Mouse (Mus musculus) brain, adult 2 months (tissue): ENCODE results near the gene Fdxacb1.
A peak's percentile ranks its signal among the peaks of the same experiment; 100 is the strongest.

ENCODE experiments used
- DNase-seq: peaks from one replicate; pipeline ENCODE4 v3.0.0; 2011; ENCODE audit warnings: low read depth, low spot score

The Fdxacb1 gene

DNA sequence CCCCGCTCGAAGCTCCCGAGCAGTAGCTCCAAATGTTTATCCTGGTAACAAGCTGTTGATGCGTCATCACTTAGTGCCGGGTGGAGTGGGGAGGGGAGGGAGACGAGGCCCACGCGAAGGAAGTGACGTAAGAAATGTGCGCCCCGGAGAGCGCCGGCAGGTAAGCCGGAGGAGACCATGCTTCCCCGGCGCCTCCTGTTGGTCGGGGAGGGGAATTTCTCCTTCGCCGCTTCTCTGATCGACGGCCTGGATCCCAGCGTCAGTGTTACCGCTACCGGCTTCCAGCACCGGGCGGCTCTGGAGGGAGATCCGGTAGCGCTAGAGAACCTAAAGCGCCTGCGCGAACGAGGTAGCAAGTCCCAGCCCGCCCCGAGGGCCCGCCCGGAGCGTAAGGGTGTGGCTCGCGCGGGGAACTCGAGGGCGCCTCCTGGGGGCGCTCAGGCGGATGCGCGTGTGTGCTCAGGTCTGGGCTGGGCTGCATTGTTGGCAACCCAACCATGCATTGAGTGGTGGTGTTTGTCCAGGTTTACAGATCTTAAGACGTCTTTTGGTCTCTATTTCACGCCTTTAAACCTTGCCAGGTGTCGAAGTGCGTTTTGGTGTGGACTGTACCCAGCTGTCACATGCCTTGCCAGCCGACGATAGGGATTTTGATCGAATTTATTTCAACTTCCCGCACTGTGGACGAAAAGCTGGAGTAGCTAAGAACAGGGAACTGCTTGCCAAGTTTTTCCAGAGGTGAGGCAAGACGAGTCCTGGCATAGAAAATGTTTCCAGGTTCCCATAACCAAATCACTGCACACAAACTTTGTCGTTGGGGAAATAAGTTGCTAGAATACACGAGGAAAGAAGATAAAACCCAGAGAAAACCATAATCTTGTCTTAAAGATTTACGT, at the start of gene Fdxacb1:
TSS of gene Fdxacb1 (plus strand) at position 130 of the 896 bp plus-strand sequence.
- DNase-seq, result peak; percentile 100

DNA sequence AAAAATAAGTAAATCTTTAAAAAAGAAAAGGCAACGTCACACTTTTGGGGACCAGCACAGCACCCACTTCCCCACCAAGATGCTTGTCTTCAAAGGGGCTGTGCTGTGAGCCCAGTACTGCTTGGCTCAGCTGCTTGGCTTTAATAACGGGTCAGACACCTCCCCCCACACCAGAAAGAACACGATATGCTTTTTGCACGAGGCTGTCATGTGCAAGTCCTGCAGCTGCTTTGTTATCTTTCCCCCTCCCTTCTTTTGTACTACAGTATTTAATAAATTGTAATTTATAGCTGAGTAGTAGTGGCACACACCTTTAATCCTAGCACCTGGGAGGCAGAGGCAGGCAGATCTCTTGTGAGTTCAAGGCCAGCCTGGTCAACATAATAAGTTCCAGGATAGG, 49.2 kb upstream of the Fdxacb1 start:
- no peak for DNase-seq

DNA sequence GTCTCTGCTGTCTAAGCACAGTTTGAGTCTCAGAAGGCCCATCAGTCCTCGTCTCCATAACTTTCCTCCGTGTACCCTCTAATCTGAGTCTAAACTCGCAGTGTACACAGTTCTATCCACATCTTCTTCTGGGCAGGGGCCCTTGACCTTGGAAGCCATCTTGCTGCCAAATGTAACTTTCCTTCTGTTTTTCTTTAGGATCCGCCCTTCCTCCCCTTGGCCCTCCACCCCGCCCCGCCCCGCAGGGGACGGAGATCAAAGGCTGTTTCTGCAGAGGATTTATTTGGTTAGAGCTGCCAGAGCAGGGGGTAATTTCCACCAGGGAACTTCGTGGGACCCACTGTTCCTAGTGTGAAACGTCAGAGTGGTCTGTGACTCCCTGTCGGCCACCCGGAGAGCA, 47.0 kb upstream of the Fdxacb1 start:
- DNase-seq, result no peak

DNA sequence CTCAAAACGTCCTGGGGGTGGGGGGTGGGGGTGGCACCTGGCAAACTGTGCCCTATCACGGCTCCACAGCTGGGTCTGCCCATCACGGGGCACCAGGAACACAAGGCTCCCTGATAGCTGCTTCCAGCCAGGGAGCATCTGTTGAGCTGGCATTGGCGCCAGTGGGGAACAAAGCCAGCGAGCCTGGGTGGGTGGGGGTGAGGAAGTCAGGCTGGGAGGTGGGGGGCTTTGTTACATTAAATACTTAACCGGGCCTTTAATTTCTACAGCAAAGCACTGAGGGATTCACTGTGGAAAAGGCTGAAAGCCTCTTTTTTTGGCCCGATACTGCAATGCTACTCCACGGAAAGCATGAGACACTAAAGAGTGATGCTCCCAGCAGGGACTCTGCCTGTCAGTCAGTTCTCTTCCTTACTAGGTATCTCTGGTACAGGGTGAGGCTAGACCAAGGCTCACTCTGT, 45.6 kb upstream of the Fdxacb1 start:
- DNase-seq, result peak; percentile 61

DNA sequence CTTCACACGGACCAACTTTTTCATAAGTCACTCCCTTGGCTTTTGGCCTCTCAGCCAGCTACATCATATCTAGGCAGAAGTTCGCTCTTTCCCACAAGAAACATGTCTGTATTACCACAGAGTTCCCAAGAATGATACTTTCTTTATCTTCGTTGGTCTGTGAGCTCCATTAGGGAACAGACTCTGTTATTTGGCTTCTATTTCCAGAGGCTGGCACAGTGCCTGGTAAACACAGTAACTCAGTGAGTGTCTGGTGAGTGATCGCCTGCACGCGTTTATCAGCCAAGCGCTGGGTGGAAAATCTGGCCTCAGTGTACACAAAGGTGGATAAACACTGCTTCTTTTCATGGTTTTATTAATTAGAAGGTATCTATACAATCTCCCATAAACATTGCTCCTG, 44.6 kb upstream of the Fdxacb1 start:
- DNase-seq, result peak; percentile 93

DNA sequence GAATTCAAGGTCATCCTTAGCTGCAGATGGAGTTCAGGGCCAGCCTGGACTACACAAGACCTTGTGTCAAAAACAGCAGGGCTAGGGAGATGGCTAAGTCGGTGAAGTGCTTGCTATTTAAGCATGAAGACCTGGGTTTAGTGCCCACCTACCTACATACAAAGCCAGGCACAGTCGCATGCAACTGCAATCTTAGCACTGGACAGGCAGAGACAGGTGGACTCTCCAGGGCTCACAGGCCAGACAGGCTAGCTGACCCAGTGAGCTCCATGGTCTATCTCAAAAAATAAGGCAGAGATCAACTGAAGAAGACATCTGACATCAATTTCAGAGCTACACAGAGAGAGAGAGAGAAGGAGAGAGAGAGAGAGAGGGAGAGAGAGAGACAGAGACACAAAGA, 43.9 kb upstream of the Fdxacb1 start:
- DNase-seq, result no peak

DNA sequence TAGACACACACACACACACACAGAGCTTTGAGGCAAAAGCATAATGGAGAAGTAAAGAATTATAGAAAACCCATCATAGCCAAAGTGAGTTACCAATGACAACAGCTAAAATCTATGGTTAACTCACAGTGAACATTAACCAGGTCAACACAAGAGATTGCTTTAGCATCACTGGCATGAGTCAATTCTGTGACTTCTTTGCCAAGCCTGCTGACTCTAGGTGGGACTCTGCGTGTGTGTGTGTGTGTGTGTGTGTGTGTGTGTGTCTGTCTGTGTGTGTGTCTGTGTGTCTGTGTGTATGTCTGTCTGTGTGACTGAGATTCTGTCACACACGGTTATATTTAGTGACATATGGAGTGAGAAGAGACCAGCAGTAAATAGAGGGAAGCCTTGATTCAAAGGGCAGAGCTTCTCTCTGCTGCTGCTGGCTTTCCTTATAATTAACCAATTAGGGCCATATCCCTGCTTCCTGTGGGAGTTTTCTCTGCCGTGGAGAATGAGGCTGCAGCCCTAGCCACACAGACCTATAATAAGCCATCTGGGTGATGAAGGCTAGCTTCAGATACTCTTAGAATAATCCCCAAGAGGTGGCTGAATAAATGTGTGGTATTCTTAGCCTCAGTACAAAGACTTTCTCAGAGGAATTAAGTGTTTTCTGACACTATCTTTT, 43.2 kb upstream of the Fdxacb1 start:
- peak; percentile 51 for DNase-seq

DNA sequence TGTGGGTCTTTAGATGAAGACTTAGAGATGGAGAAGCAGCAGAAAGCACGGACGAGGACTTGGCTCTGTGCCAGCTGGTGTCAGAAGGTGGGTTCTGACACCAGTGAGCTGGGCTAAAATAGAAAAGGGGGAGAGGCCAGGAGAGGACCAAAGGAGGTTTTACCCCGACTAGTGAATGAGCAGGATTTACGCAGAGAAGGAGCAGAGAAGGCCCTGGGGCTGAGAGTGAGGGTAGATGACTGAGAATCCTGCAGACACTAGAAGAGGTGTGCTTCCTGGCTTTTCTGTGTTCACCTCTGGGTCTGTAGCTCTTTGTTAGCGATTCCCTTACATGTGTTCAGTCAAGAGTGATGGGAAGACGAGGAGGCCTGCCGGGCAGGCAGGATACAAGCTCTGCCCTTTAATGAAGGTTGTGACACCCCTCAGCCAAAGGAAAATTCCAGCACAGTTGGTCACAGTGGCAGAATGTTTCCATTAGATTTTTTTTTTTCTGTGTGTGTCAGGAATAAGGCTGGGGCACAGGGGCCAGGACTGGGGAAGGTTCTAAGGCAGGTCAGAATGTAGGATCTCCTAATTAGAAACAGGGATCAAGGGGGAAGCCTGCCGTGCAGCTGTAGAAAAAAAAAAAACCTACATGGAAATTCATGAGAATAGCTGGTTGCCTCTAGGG, 42.0 kb upstream of the Fdxacb1 start:
- peak; percentile 72 for DNase-seq

DNA sequence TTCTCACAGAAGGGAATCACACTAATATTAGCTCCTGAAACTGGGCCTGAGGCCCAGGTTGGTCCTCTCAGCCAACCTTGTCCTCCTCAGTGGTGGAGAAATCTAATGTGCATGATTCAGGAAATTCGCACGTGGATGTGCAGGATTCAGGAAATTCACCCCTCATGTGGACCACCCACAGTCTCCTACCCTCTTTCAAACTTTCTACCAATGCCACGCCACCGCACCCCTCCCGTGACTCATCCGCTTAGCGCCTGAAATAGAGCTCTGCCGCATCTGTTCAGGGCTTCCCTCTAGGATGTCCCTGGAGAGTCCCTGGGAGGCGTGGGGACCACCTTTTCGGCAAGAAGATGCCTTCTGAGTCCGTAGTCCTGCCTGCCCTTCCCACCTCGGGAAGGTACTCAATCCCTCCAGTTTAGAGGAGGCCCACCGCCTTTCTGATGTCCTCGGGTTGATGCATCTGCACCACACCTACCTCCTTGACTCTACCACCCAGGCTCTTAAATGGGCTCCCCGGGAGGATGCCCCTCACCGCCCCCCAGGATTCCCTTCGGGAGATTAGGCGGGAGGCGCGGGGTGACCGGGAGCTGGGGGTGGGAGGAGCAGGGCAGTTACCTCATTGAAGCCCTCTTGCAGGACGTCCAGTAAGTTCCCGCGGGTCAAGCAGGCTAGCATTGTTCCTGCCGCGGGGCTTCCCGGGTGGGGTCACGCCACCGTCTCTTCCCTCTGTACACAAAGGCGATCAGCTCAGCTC, 40.7 kb upstream of the Fdxacb1 start:
- DNase-seq, result peak; percentile 90

DNA sequence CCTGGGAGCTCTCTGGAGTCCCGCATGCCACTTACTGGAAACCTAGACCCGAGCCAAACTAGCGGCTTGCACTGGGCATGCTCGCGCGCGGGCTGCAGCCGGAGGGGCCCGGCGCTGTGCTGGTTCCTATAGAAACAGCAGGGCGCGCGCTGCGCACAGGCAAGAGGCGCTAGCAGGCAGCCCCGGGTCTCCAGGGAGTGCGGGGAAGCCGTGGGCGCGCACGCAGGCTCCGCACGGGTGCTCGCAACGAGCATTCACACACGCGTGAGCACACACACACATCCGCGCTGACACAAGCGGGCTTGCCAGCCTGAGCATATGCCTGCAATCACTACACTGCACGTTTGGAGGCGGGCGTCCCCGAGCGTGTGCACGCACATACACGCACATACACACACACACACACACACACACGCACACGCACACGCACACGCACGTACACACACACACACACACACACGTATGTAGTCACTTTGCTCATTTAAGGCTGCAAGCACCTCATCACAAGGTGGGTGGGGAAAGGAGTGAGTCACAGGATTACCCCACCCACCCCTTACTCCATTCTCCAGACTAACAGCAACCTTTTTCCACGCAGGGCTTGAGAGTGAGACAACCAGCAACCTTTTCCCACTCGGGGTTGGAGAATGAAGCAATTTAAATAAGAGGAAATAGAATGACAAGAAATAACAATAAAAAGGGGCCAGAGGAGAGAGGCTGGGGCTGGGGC, 39.9 kb upstream of the Fdxacb1 start:
- DNase-seq, result peak; percentile 97

DNA sequence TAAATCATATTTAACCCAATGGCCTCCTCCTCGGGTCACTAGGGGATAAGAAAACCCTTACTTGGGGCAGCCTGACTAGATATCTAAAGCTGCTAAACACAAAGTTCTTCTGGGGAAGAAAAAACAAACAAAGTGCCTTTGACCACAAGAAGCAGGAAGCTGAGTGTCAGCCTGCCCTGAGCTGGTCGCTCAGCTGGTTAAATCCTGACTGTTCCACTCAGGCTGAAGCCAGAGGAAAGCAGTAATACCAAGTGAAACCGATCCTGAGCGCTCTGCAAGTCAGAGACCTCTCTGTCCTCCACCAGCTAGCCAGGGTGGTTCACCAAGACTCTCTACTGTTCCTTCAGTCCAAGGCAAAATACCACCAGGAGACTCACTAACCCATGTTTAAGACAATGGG, 38.4 kb upstream of the Fdxacb1 start:
- no peak for DNase-seq

DNA sequence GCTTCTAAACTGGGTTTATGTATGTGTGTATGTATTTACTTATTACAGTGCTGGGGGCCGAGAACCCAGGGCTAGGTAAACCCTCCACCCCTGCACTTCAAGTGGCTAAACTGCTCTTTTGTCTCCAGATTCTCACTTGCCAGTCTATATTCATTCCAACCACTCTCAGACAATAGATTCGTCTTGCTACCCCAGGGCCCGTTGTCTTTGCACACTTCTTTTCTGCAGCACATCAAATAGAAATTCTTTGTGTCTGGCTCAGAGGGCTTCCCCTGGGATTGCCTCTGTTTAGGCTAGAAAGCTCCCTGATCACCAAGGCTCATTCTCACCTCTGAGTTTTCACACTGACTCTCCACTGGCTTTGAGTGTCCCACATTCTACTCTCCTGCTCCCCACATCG, 35.5 kb upstream of the Fdxacb1 start:
- DNase-seq, result no peak

DNA sequence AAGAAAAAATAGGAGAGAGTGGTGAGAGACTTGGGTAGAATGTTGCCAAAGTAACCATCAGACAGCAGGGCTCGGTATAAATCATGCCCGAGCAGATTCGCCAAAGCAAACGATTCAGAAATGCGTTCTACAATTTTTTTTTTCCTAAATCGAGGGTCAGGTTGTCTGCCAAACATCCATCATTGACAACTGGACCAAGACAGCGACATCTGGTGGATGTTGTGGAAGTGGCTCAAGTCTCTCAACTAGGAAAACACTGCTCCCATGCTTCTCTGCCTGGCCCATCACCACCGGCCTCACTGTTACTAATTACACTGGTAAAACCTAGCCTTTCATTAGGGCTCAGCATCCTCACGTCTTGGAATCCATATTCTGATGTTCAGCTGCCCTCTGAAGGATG, 33.0 kb upstream of the Fdxacb1 start:
- DNase-seq, result peak; percentile 89

DNA sequence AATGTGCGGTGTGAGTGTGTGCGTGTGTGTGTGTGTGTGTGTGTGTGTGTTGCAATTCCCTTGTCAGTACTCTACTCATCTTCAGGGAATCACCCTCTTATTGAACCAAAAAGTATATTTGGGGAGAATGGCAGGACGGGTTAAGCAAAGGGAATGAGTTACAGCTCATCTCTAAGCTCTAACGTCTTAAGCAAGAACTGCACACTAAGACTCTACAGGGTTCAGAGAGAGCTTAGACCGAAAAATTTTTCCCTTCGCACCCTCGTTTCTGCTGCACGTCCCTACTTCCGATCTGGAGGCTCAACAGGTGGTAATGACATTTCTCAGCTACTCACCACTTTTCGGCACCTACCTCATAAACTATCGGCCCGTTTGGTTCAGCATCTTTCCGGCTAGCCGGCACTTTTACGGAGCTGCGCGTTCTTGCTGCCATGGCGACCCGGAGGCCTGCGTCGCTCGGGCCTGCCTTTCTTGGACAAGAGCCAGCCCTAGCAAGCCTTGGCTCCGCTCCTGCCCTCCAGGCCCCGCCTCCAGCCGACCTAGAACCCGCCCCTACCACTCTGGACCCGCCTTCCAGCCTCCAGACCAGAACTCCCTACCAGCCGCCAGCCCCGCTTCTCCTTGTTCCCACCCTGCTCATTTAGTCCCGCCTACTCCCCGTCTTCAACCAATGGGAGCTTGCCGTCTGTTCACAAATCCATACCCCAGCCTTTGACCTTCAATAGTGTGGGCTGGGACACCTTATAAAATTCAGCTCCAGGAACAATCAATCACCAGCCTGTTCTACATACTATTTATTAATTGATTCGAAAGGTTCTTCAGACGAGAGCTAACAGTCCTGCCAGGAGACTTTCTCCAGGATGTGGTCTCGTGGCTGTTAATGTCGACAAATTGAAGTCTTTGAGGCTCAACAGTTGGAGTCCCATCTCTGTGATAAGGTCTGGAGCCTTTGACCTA, 28.8 kb upstream of the Fdxacb1 start, which contains the start of gene Dixdc1:
TSS of gene Dixdc1 (minus strand) at position 604 of the 957 bp plus-strand sequence.
- DNase-seq, result peak; percentile 95

DNA sequence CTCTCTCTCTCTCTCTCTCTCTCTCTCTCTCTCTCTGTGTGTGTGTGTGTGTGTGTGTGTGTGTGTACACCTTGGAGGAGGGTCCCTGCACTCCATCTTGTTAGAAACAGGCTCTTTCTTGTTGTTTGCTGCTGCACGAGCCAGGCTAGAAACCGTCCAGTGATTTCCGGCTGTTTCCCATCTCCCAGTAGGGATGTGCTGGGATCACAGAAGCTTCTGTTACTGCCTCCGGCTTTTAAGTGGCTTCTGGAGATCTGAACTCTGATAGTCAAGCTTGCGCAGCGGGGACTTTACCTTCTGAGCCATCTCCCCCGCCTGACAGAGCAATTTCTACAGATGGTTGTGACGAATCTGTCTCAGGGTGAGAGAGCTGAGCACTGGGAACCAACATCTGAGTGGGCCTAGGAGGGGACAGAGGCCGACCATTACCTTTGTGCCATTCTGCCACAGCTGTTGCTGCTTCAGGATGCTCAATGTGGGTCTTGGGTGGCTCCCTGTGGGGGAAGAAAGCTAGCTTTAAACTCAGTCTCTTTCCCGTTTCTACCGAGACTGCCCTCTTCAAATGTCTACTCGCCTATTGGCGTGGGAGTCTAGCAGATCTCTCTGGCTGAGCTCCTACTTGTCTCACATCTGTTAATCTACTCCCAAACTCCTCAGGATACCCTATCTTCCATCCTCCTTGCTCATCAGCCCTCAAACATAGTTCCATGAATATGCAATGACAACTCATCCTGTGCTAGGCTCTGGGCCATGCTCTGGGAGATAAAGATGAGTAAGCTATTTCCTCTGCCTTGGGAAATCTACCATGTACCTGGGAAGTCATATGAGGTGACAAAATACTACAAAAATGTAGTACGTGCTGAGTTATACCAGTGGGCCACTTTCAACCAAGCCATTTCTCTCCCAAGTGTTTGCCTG, 26.9 kb upstream of the Fdxacb1 start:
- peak; percentile 70 for DNase-seq

DNA sequence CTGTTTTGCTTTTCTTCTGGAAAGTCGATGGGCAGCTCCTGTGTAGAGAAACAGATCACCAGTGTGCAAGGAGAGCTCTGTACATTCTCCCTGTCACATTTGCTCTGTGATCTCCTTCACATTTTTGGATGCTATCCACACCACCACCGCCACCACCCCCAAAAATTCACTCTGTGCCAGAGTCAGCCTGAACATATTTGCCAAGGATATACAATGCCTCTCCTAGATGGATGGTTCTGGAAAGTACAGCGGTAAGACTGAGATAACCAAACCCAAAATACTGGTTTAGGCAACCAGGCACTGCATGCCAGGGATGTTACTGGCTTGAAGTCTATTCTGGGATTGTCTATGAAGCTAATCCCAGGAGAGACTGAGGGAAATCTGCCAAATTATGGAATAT, 25.8 kb upstream of the Fdxacb1 start:
- DNase-seq, result no peak

DNA sequence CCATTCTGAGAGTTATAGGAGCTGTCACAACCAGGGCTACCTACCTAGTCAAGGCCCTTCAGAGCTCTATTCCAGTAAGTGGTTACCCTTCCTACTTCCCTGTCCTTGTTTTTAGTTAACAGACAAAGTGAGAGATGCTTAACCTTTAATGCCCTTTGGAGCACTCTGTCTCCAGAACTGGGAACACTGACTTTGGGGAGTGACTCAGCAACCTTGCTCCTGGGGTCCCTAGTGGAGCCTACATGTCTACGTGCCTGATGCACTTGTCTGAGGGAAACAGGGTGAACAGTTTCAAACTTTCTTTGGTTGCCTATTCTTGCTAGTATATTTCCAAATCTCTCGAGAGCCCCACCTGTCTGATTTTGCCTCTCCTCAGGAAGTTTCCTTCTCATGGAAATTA, 25.3 kb upstream of the Fdxacb1 start:
- no peak for DNase-seq

DNA sequence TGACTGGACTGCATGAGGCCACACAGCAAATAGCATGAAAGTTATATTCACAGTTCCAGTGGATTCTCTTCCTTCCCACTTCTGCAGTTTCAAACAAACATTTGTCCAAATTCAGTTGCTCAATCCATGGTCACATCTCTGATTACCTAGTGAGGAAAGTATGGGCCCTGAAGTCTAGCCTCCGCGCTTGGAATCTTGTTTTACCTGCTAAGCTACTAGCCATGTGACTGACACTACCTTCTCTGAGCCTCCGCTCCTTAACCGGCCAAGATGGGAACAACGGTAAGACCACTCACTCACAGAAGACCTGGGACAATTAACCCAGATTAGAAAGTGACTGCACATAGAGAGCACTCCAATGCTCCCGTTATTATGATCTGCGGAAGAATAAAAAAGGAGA, 22.2 kb upstream of the Fdxacb1 start:
- DNase-seq, result no peak
